Mouse (Mus musculus): ENCODE data around the gene Cdc42ep4. TPM values are rescaled to one million over a fixed set of nuclear protein-coding genes. Genes with fewer than 3 reads are reported as not detected.

The Cdc42ep4 gene
- total RNA-seq (2021) (100 to 1,000 TPM in 1 of 2 experiments, 10 to 100 TPM in 1; 96.8 to 142 TPM), polyA plus RNA-seq (2012; rRNA removed) (155 and 228 TPM in 2 replicates)
- long read RNA-seq, transcript Cdc42ep4-202 (2 exons, 3,405 nt) = minor isoform, 11 of 101 reads
- long read RNA-seq, transcript Cdc42ep4-201 (2 exons, 3,008 nt) = major isoform, 58 of 101 reads
- long read RNA-seq, partial matches to known transcripts = 0 of 101 reads
- long read RNA-seq, other reads (novel, unspliced or antisense) = 31 of 101 reads

GRCm38 (mm10) chr11:113751484-113752084 lies at the start of gene Cdc42ep4:
TSS of gene Cdc42ep4 (minus strand) at chr11:113751881.
- peak; percentile 94 for DNase-seq

- no peak for DNase-seq
Observed at GRCm38 (mm10) chr11:113800026-113800425, 48.3 kb upstream of the Cdc42ep4 start.

- peak; percentile 47 for DNase-seq
Observed at GRCm38 (mm10) chr11:113799041-113799447, 47.4 kb upstream of the Cdc42ep4 start.

- DNase-seq = no peak
Observed at GRCm38 (mm10) chr11:113798011-113798410, 46.3 kb upstream of the Cdc42ep4 start.

GRCm38 (mm10) chr11:113797014-113797983 lies 45.6 kb upstream of the Cdc42ep4 start:
- no peak for DNase-seq

GRCm38 (mm10) chr11:113795846-113796245 lies 44.2 kb upstream of the Cdc42ep4 start:
- no peak for DNase-seq

GRCm38 (mm10) chr11:113791357-113792215 lies 39.9 kb upstream of the Cdc42ep4 start:
- DNase-seq = no peak

- DNase-seq = no peak
Observed at GRCm38 (mm10) chr11:113789101-113789500, 37.4 kb upstream of the Cdc42ep4 start.

- DNase-seq = no peak
Observed at GRCm38 (mm10) chr11:113788183-113788789, 36.6 kb upstream of the Cdc42ep4 start.

- DNase-seq = no peak
Observed at GRCm38 (mm10) chr11:113787432-113788182, 35.9 kb upstream of the Cdc42ep4 start.

GRCm38 (mm10) chr11:113787009-113787408 lies 35.3 kb upstream of the Cdc42ep4 start:
- DNase-seq = no peak

- no peak for DNase-seq
Observed at GRCm38 (mm10) chr11:113786395-113786794, 34.7 kb upstream of the Cdc42ep4 start.

GRCm38 (mm10) chr11:113785406-113786171 lies 33.9 kb upstream of the Cdc42ep4 start:
- peak; percentile 38 for DNase-seq

GRCm38 (mm10) chr11:113784656-113785396 lies 33.1 kb upstream of the Cdc42ep4 start:
- no peak for DNase-seq

- no peak for DNase-seq
Observed at GRCm38 (mm10) chr11:113782496-113782895, 30.8 kb upstream of the Cdc42ep4 start.

GRCm38 (mm10) chr11:113782006-113782405 lies 30.3 kb upstream of the Cdc42ep4 start:
- no peak for DNase-seq

- DNase-seq = no peak
Observed at GRCm38 (mm10) chr11:113779680-113780041, 28.0 kb upstream of the Cdc42ep4 start.

GRCm38 (mm10) chr11:113778733-113779679 lies 27.3 kb upstream of the Cdc42ep4 start:
- peak; percentile 33 for DNase-seq
